Mouse (Mus musculus) liver, adult 2 months (tissue): ENCODE measurements around the gene Tctn3. TPM values are rescaled to one million over a fixed set of nuclear protein-coding genes. Genes with fewer than 3 reads are reported as not detected.

Experiments
- DNase-seq: peaks from one replicate; pipeline ENCODE4 v3.0.0-alpha.2; 2011; ENCODE audit warnings: low read depth, low spot score; ENCODE audit errors: extremely low read depth
- H3K27ac ChIP-seq: fragments of 200-500 bp; replicated peaks from 2 replicates; pipeline ENCODE4 v1.5.1; 2012; ENCODE audit warnings: low read depth, mild to moderate bottlenecking, control low read depth, inconsistent platforms, low read length; ENCODE audit not compliant: insufficient read depth
- H3K27me3 ChIP-seq: fragments of 200-500 bp; 2 replicates; pipeline ENCODE4 v1.6.1; 2012; ENCODE audit warnings: mild to moderate bottlenecking, moderate library complexity, low read length, inconsistent platforms; ENCODE audit not compliant: control insufficient read depth, insufficient read depth
- H3K36me3 ChIP-seq: fragments of 200-500 bp; 2 replicates; pipeline ENCODE4 v1.6.1; 2012; ENCODE audit warnings: low read length, inconsistent platforms; ENCODE audit not compliant: control insufficient read depth, insufficient read depth
- H3K4me1 ChIP-seq: fragments of 200-500 bp; 2 replicates; pipeline ENCODE4 v1.6.1; 2011; ENCODE audit warnings: low read length; ENCODE audit not compliant: control insufficient read depth, insufficient read depth
- H3K4me3 ChIP-seq: fragments of 200-500 bp; 2 replicates; pipeline ENCODE4 v1.5.1; 2011; ENCODE audit warnings: low read depth, mild to moderate bottlenecking, control low read depth, low read length, moderate library complexity; ENCODE audit not compliant: insufficient read depth
- H3K79me2 ChIP-seq: fragments of 200-500 bp; 2 replicates; pipeline ENCODE4 v1.6.1; 2012; ENCODE audit warnings: inconsistent platforms, mild to moderate bottlenecking, low read length, moderate library complexity; ENCODE audit not compliant: control insufficient read depth, insufficient read depth
- H3K9ac ChIP-seq: fragments of 200-500 bp; 2 replicates; pipeline ENCODE4 v1.6.1; 2012; ENCODE audit warnings: low read depth, mild to moderate bottlenecking, control low read depth, inconsistent platforms, low read length
- CTCF ChIP-seq: fragments of 200-500 bp; IDR thresholded peaks from 2 replicates; pipeline ENCODE4 v1.5.1; 2011; ENCODE audit warnings: low read depth, low read length, control low read depth
- POLR2A ChIP-seq: fragments of 200-500 bp; IDR thresholded peaks from 2 replicates; pipeline ENCODE4 v1.6.1; 2011; ENCODE audit warnings: low read length, control low read depth; ENCODE audit not compliant: insufficient read depth; ENCODE audit errors: extremely low read depth
- WGBS: fragments of 180-500 bp; shearing (Covaris S2); methylation state at CpG from one replicate; pipeline ENCODE4 v1.1.7; 2018; 5-methylcytosine and 5-hydroxymethylcytosine counted together
- polyA plus RNA-seq: library from polyadenylated mRNA; depleted of rRNA; stranded (reverse); fragments of >200 nt; gene quantifications from 2 replicates; pipeline ENCODE4 v1.2.3, GENCODE M21; 2012; rRNA removed
- total RNA-seq: library from RNA; depleted of rRNA; stranded (reverse); fragments of >200 nt; gene quantifications from 2 replicates; pipeline ENCODE4 v1.2.3, GENCODE M21; 2014; rRNA removed

Gene Tctn3
- total and polyA plus RNA-seq, 2 experiments = 0.37 to 1.1 TPM

DNA sequence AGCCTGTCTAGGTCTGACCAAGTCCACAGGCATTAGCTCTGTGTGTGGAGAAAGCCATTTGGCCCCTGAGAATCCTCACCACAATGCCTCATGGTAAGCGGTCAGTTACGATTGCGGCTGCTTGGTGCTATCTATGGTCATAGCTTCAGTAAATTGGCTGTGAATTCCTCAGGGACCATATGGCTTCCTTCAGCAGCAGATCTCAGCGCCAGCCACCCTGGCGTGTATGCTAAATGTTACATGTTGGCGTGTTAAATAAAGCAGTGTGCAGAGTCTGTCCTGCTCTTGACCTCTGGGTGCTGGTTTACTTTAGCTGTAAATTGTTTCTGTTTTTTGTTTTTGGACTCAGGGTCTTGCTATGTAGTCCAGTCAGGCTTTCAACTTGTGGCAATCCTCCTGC is 58.2 kb downstream of the Tctn3 start:
- no peaks in the 10 kb centered on the region for H3K4me1 ChIP-seq
- TF ChIP-seq CTCF = no peak
- no peak for TF ChIP-seq POLR2A
- H3K9ac ChIP-seq = no peak overlapping the region
- no peaks in the 10 kb centered on the region for H3K36me3 ChIP-seq
- H3K79me2 ChIP-seq = no peaks in the 10 kb centered on the region
- no peak overlapping the region for H3K4me3 ChIP-seq
- DNase-seq = peak; percentile 12
- no peaks in the 10 kb centered on the region for H3K27me3 ChIP-seq
- WGBS = 92% methylated on average over 6 of the region's 6 CpGs
- no peak overlapping the region for H3K27ac ChIP-seq

DNA sequence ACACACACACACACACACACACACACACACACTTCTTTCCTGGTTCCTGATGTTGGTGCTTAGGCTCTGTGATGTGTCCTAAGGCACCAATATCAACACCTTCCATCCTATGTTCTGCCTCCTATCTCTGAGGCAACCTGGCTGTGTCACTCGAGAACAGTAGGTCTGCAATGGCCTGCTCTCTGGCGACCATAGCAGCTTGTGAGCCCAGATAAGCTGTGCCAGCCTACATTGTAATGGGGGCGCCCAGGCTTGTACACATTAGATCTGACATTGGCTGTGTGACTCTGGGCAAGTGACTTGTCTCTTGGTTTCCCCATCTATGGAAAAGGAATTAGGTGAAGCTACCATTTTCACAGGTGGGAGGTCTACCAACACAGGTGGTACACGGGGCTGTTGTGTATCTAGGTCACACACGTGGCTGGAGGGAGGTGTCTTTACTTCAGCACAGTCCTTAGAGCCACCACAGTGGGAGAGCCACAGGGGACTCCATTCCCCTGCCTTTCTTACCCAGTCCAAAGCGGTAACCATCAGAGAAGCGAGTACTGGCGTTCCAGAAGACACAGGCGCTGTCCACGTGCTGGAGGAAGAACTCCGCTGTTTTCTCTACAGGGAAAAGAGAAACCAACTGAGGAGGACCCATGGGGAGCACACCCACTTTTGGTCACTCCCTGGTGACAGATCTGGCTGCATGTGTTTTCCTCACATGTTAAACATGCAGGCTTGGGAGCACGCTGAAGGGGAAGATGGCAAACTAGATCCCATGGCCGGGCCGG is 58.8 kb downstream of the Tctn3 start:
- no peak for TF ChIP-seq POLR2A
- no peak for TF ChIP-seq CTCF
- Histone ChIP-seq H3K79me2 (no peaks in the 10 kb centered on the region), H3K27ac (no peak overlapping the region), H3K9ac (no peak overlapping the region), H3K27me3 (no peaks in the 10 kb centered on the region), H3K4me3 (no peak overlapping the region), H3K36me3 (no peaks in the 10 kb centered on the region), H3K4me1 (no peaks in the 10 kb centered on the region)
- 91% methylated on average over 14 of the region's 14 CpGs for WGBS
- no peak for DNase-seq

DNA sequence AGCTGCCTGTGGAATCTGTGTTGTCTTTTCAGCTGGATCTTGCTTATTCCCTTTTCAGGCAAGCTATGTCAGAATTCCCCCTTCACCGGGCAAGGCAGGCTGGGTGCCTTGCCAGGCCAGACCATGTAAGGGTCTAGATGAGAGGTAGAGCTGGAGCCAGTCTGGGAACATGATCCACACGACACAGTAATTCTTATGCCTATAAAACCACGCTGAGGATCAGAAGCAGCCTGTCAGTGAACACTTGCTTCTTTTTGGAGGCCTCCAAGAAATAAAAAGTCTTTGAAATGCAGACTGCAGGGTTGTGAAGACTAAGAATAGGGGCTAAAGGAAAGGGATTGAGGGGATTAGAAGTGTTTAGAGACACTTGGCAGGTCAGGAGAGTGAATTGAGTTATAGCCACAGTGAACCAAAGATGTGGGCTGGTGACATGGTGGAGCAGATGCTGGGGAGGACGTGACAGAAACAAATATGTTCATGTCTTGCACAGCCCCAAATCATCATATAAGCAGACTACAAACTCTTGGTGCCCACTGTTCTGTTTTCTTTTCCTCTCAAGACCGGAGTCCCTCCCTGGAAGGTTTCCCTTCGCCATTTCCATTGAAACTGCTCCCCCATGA is 62.4 kb downstream of the Tctn3 start:
- H3K9ac ChIP-seq = no peak overlapping the region
- H3K27me3 ChIP-seq = no peaks in the 10 kb centered on the region
- WGBS = 91% methylated on average over 6 of the region's 6 CpGs
- H3K27ac ChIP-seq = no peak overlapping the region
- H3K4me3 ChIP-seq = no peak overlapping the region
- DNase-seq = no peak
- no peak for TF ChIP-seq CTCF
- no peak for TF ChIP-seq POLR2A
- H3K36me3 ChIP-seq = no peaks in the 10 kb centered on the region
- no peaks in the 10 kb centered on the region for H3K79me2 ChIP-seq
- H3K4me1 ChIP-seq = no peaks in the 10 kb centered on the region

DNA sequence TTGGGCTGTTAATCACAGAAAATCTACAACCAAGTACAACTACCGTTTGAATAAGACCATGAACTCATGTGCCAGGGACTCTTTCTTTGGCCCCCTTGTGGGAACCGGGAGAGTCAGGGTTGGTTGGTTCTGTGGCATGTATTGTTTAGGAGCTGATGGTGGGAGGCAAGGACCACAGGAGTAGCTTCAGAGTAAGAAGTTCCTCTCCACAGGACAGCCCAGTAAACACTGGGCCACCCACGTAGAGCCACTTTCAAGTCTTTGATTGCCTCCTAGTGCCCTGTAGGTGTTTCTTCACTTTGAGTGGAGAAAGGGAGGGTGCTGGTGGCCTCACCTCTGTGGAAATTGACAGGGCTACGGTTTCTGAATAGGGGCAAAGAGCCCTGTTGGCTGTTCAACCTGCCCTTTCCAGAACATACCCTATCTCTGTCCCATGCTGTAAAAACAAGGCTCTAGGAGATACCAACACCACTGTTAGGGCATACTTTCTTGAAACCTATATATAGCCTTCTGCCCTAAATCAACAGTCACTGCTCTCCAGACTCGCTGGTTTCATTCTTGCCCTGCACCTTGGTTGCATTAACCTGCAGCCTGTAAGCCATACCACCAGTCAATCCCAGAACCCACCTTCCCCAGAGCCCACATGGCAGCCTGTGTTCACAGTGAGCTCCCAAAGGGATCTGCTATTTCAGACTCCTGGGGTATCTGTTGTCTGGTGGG is 63.1 kb downstream of the Tctn3 start:
- H3K27me3 ChIP-seq = no peaks in the 10 kb centered on the region
- WGBS = 70% methylated on average over 5 of the region's 5 CpGs
- H3K36me3 ChIP-seq = no peaks in the 10 kb centered on the region
- DNase-seq = no peak
- TF ChIP-seq POLR2A = no peak
- no peak for TF ChIP-seq CTCF
- H3K79me2 ChIP-seq = no peaks in the 10 kb centered on the region
- H3K4me3 ChIP-seq = no peak overlapping the region
- no peak overlapping the region for H3K27ac ChIP-seq
- H3K4me1 ChIP-seq = no peaks in the 10 kb centered on the region
- H3K9ac ChIP-seq = no peak overlapping the region

DNA sequence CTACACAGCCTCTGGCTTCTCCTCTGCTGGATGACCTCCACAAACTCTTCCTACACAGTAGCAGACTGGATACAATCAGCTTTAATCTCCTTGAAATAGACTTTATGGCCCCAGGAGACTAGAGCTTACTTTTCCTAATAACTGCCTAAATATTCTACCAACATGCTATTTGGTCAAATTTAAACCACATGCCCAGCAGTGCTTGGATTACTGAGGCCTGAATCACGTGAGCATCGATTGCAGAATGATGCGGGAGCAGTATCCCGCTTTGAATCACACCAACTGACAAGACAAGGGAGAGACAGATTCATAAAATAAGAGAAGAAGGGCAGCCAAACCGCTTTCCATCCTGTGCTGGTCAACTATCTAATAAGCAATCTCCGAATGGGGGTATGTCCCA is 63.6 kb downstream of the Tctn3 start:
- H3K4me3 ChIP-seq = no peak overlapping the region
- WGBS = 95% methylated on average over 6 of the region's 6 CpGs
- H3K27ac ChIP-seq = no peak overlapping the region
- no peaks in the 10 kb centered on the region for H3K36me3 ChIP-seq
- no peak for DNase-seq
- no peak overlapping the region for H3K9ac ChIP-seq
- TF ChIP-seq CTCF (no peak), POLR2A (no peak)
- no peaks in the 10 kb centered on the region for H3K4me1 ChIP-seq
- H3K27me3 ChIP-seq = no peaks in the 10 kb centered on the region
- no peaks in the 10 kb centered on the region for H3K79me2 ChIP-seq

Other genes starting within 250 kb of the Tctn3 start
- 41.0 and 47.2 TPM in 2 replicates for gene Sorbs1, start 98.5 kb downstream of the Tctn3 start, total RNA-seq
- 10.4 and 12.0 TPM in 2 replicates for gene Sorbs1, start 98.5 kb downstream of the Tctn3 start, polyA plus RNA-seq
- gene Aldh18a1, start 23.8 kb downstream of the Tctn3 start, total RNA-seq = 1.2 and 2.5 TPM in 2 replicates
- 0.27 and 1.1 TPM in 2 replicates for gene Aldh18a1, start 23.8 kb downstream of the Tctn3 start, polyA plus RNA-seq
- gene Entpd1, start 133 bp upstream of the Tctn3 start, total RNA-seq = 4.6 TPM in 2 replicates
- 1.6 and 1.8 TPM in 2 replicates for gene Entpd1, start 133 bp upstream of the Tctn3 start, polyA plus RNA-seq
- 0.09 TPM in 1 of 2 replicates, not detected in the other for gene Cc2d2b, start 136.5 kb upstream of the Tctn3 start, total RNA-seq
- gene Cc2d2b, start 136.5 kb upstream of the Tctn3 start, polyA plus RNA-seq = not detected in 2 replicates
- 1.0 and 1.1 TPM in 2 replicates for gene Ccnj, start 219.0 kb upstream of the Tctn3 start, total RNA-seq
- 2.4 and 3.1 TPM in 2 replicates for gene Ccnj, start 219.0 kb upstream of the Tctn3 start, polyA plus RNA-seq